Mouse (Mus musculus) urinary bladder, postnatal 36 days (tissue): ENCODE measurements at regions not wholly inside any gene's neighbourhood (a gene's known extent, or its start where the extent isn't known, plus 50 kb on each side); places are given as distances from the start of the nearest gene placed in this dataset.
"Not testable (repeated sequence)": the region's sequence is repeated elsewhere in the genome, so short reads cannot be mapped to it uniquely, and the experiment has no call there.

ENCODE experiments used
- DNase-seq, 2 experiments: peaks; one replicate each; pipeline ENCODE4 v3.0.0; 2022; ENCODE audit warnings: low spot score in 2 of 2, mixed read lengths in 1 of 2

- peak in 1 of 2 experiments; percentile 3 for DNase-seq
These were observed 199.3 kb upstream of the Mrpl21 start for GRCm38 (mm10) chr19:3083438-3083837.

GRCm38 (mm10) chr19:3091771-3092170 lies 190.9 kb upstream of the Mrpl21 start:
- not testable (repeated sequence) for DNase-seq
